25 mouse cellular contexts compared by ENCODE assay signal in the genomic region with DNA sequence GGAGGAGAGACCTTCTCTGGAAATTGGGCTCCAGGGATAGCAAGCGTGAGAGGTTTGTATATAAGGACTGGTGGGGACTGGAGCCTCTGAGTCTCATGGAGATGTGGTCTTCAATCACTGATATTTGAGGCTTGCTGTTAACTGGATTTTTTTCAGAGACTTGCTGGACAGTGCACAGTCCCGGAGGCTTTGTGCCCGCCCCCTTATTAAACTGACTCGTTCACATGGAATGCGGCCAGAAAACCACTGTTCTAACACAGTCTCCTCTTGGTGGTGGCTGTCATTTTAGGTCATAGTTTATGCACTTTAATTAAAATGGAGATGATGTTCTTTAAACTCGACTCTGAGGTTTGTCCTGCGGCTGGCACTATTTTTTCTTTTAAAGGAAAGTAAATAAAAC.
DNase-seq lines count a peak whose midpoint lies in the region; ATAC-seq lines count a peak whose summit lies in the region.
"Had no signal": no experiment of that assay in that cellular context is flagged by ENCODE, and none has a peak within 500 bp of the region (broad histone marks: within the 10 kb centered on the region; RNA-seq: fewer than 3 reads in every experiment).

No protein-coding gene starts in this region.

- no peak overlapping the region for H3K27ac ChIP-seq in kidney, embryonic 15.5 days
- no peak overlapping the region for H3K27ac ChIP-seq in midbrain, embryonic 14.5 days (replicated peaks; ENCODE audit: low read depth, low read length)
- H3K27ac ChIP-seq in midbrain, embryonic 11.5 days (ENCODE audit: low read depth, low read length) = no peak overlapping the region
- H3K27ac ChIP-seq: embryonic facial prominence, embryonic 12.5 days; forebrain, embryonic 15.5 days; heart, adult 2 months; heart, embryonic 15.5 days; hindbrain, embryonic 10.5 days; hindbrain, embryonic 14.5 days had no signal

- no peak overlapping the region for H3K9ac ChIP-seq in kidney, embryonic 15.5 days
- no peak overlapping the region for H3K9ac ChIP-seq in midbrain, embryonic 14.5 days (replicated peaks; ENCODE audit: low read length)
- H3K9ac ChIP-seq in midbrain, embryonic 11.5 days (ENCODE audit: low read length) = no peak overlapping the region
- H3K9ac ChIP-seq: embryonic facial prominence, embryonic 12.5 days; forebrain, embryonic 15.5 days; heart, embryonic 15.5 days; hindbrain, embryonic 14.5 days had no signal

- H3K36me3 ChIP-seq in kidney, embryonic 15.5 days = no peaks in the 10 kb centered on the region
- H3K36me3 ChIP-seq in midbrain, embryonic 14.5 days (ENCODE audit: control insufficient read depth, insufficient read depth, low read length) = no peaks in the 10 kb centered on the region
- H3K36me3 ChIP-seq in midbrain, embryonic 11.5 days (ENCODE audit: control insufficient read depth, insufficient read depth, low read length) = no peaks in the 10 kb centered on the region
- H3K36me3 ChIP-seq: embryonic facial prominence, embryonic 12.5 days; forebrain, embryonic 15.5 days; G1E; heart, embryonic 15.5 days; hindbrain, embryonic 10.5 days had no signal

- no peak overlapping the region for H3K4me3 ChIP-seq in kidney, embryonic 15.5 days (replicated peaks)
- no peak overlapping the region for H3K4me3 ChIP-seq in midbrain, embryonic 14.5 days (replicated peaks; ENCODE audit: low read depth, low read length)
- no peak overlapping the region for H3K4me3 ChIP-seq in midbrain, embryonic 11.5 days (ENCODE audit: low read depth, low read length)
- H3K4me3 ChIP-seq: embryonic facial prominence, embryonic 12.5 days; forebrain, embryonic 15.5 days; heart, adult 2 months; heart, embryonic 15.5 days; hindbrain, embryonic 10.5 days had no signal

- H3K27me3 ChIP-seq in kidney, embryonic 15.5 days = no peaks in the 10 kb centered on the region
- no peaks in the 10 kb centered on the region for H3K27me3 ChIP-seq in midbrain, embryonic 14.5 days (ENCODE audit: control insufficient read depth, insufficient read depth, low read length)
- H3K27me3 ChIP-seq in midbrain, embryonic 11.5 days (ENCODE audit: control insufficient read depth, insufficient read depth, low read length) = no peaks in the 10 kb centered on the region
- H3K27me3 ChIP-seq: embryonic facial prominence, embryonic 12.5 days; forebrain, embryonic 15.5 days; heart, embryonic 15.5 days had no signal

- peak; percentile 9 to 12 for DNase-seq in kidney, postnatal 4 days
- DNase-seq in midbrain, embryonic 14.5 days = peak; percentile 6
- DNase-seq in midbrain, embryonic 11.5 days (ENCODE audit: low spot score, missing footprints) = no peak
- DNase-seq in Muller cell, postnatal 12 days (ENCODE audit: inconsistent ontology term) = peak; percentile 60
- DNase-seq in adipocyte (ENCODE audit: low spot score) (peak; percentile 3), liver (no peak)
- DNase-seq: adrenal gland, adult 2 months; adrenal gland, postnatal 36 days; B cell, adult 2 months; cerebellum, adult 11 months; cerebellum, adult 8-10 months; cerebellum, postnatal 14 days; embryo, embryonic 11 days; heart, adult 2 months had no signal

- no peak for ATAC-seq in kidney, embryonic 15.5 days (replicated peaks; ENCODE audit: low FRiP score)
- no peak for ATAC-seq in midbrain, embryonic 14.5 days (ENCODE audit: low FRiP score, low TSS enrichment)
- ATAC-seq in midbrain, embryonic 11.5 days (ENCODE audit: low FRiP score) = no peak
- ATAC-seq: activated CD4-positive, CD25-positive, alpha-beta regulatory T cell, adult 4 months; CD4-positive, CD25-positive, alpha-beta regulatory T cell, adult 4 months; forebrain, embryonic 15.5 days; Patski had no signal

- no peak overlapping the region for H3K4me2 ChIP-seq in kidney, embryonic 15.5 days
- no peak overlapping the region for H3K4me2 ChIP-seq in midbrain, embryonic 14.5 days (ENCODE audit: low read length)
- H3K4me2 ChIP-seq in midbrain, embryonic 11.5 days = no peak overlapping the region
- H3K4me2 ChIP-seq: embryonic facial prominence, embryonic 12.5 days; forebrain, embryonic 15.5 days; heart, embryonic 11.5 days; heart, embryonic 15.5 days; hindbrain, embryonic 14.5 days had no signal

- no peaks in the 10 kb centered on the region for H3K4me1 ChIP-seq in kidney, embryonic 15.5 days
- H3K4me1 ChIP-seq in midbrain, embryonic 14.5 days (ENCODE audit: control insufficient read depth, insufficient read depth, low read length) = no peaks in the 10 kb centered on the region
- no peaks in the 10 kb centered on the region for H3K4me1 ChIP-seq in midbrain, embryonic 11.5 days (ENCODE audit: control insufficient read depth, insufficient read depth, low read length)
- H3K4me1 ChIP-seq: embryonic facial prominence, embryonic 12.5 days; forebrain, embryonic 15.5 days; heart, embryonic 15.5 days; hindbrain, embryonic 10.5 days had no signal

- no peaks in the 10 kb centered on the region for H3K9me3 ChIP-seq in kidney, embryonic 15.5 days (replicated peaks)
- H3K9me3 ChIP-seq in midbrain, embryonic 14.5 days (ENCODE audit: control insufficient read depth, low read length) = no peaks in the 10 kb centered on the region
- H3K9me3 ChIP-seq in midbrain, embryonic 11.5 days (ENCODE audit: control insufficient read depth, low read length) = no peaks in the 10 kb centered on the region
- H3K9me3 ChIP-seq: embryonic facial prominence, embryonic 12.5 days; forebrain, embryonic 15.5 days; heart, embryonic 15.5 days; hindbrain, embryonic 10.5 days had no signal

- WGBS in kidney, embryonic 15.5 days = 46% methylated on average over 7 of the region's 7 CpGs
- 72% methylated on average over 7 of the region's 7 CpGs for WGBS in midbrain, embryonic 14.5 days
- 76% methylated on average over 7 of the region's 7 CpGs for WGBS in midbrain, embryonic 11.5 days

Comparison
In these comparisons a context has a peak if more than half of its experiments do, and no peak if none do; other contexts are left out.
1. DNase-seq: peak in kidney, postnatal 4 days (2 of 2), midbrain, embryonic 14.5 days (single experiment), Muller cell, postnatal 12 days (single experiment) and adipocyte (single experiment); none in midbrain, embryonic 11.5 days (single experiment) and liver (single experiment).